Mouse (Mus musculus) kidney, postnatal 0 days (tissue): ENCODE results near the gene Scn9a. TPM values are rescaled to one million over a fixed set of nuclear protein-coding genes. Genes with fewer than 3 reads are reported as not detected.

Experiments used
- ATAC-seq: fragments of 200-750 bp; cut with Nextera tagmentation; replicated peaks from 2 replicates; pipeline ENCODE4 v1.8.0; 2017; ENCODE audit warnings: low read depth, moderate number of reproducible peaks, moderate TSS enrichment, moderate library complexity; ENCODE audit not compliant: low FRiP score
- DNase-seq: peaks from one replicate; pipeline ENCODE4 v3.0.0-alpha.2; 2016; ENCODE audit warnings: low spot score
- H3K27ac ChIP-seq: fragments of 300-500 bp; sonication (generic); 2 replicates; pipeline ENCODE4 v1.5.1; 2014; ENCODE audit warnings: mild to moderate bottlenecking
- H3K27me3 ChIP-seq: fragments of 300-500 bp; sonication (generic); 2 replicates; pipeline ENCODE4 v1.6.1; 2014; ENCODE audit warnings: low read length, mixed read lengths; ENCODE audit not compliant: insufficient read depth
- H3K36me3 ChIP-seq: fragments of 300-500 bp; sonication (generic); 2 replicates; pipeline ENCODE4 v1.6.1; 2014; ENCODE audit warnings: low read length, mixed read lengths; ENCODE audit not compliant: insufficient read depth
- H3K4me1 ChIP-seq: fragments of 300-500 bp; sonication (generic); replicated peaks from 2 replicates; pipeline ENCODE4 v1.6.1; 2014; ENCODE audit warnings: antibody characterized with exemption, low read length, mixed read lengths; ENCODE audit not compliant: insufficient read depth
- H3K4me2 ChIP-seq: fragments of 300-500 bp; sonication (generic); 2 replicates; pipeline ENCODE4 v1.6.1; 2014; ENCODE audit warnings: mild to moderate bottlenecking, low read length, moderate library complexity, mixed read lengths
- H3K4me3 ChIP-seq: fragments of 300-500 bp; sonication (generic); replicated peaks from 2 replicates; pipeline ENCODE4 v1.5.1; 2014; ENCODE audit warnings: low read depth, low read length
- H3K9ac ChIP-seq: fragments of 300-500 bp; sonication (generic); 2 replicates; pipeline ENCODE4 v1.6.1; 2014; ENCODE audit warnings: low read depth, low read length
- H3K9me3 ChIP-seq: fragments of 300-500 bp; sonication (generic); replicated peaks from 2 replicates; pipeline ENCODE4 v1.6.1; 2016; ENCODE audit warnings: low read length, inconsistent platforms, mixed read lengths
- CTCF ChIP-seq: IDR thresholded peaks from 2 replicates; pipeline ENCODE4 v1.5.1; 2016; ENCODE audit warnings: antibody characterized with exemption, low read depth, mild to moderate bottlenecking, moderate library complexity
- WGBS: fragments of 180-500 bp; shearing (Covaris S2); extraction: QIAGEN DNeasy Blood & Tissue Kit; methylation state at CpG from one replicate; pipeline ENCODE4 v1.1.7; 2014; 5-methylcytosine and 5-hydroxymethylcytosine counted together
- polyA plus RNA-seq: library from polyadenylated mRNA; unstranded; fragments of >200 nt; fragmentation: Nextera tagmentation; extraction: Ambion mirVana; gene quantifications from 2 replicates; pipeline ENCODE4 v1.2.1, GENCODE M21; 2015

Scn9a gene
- 0.40 and 0.57 TPM in 2 replicates for polyA plus RNA-seq

DNA sequence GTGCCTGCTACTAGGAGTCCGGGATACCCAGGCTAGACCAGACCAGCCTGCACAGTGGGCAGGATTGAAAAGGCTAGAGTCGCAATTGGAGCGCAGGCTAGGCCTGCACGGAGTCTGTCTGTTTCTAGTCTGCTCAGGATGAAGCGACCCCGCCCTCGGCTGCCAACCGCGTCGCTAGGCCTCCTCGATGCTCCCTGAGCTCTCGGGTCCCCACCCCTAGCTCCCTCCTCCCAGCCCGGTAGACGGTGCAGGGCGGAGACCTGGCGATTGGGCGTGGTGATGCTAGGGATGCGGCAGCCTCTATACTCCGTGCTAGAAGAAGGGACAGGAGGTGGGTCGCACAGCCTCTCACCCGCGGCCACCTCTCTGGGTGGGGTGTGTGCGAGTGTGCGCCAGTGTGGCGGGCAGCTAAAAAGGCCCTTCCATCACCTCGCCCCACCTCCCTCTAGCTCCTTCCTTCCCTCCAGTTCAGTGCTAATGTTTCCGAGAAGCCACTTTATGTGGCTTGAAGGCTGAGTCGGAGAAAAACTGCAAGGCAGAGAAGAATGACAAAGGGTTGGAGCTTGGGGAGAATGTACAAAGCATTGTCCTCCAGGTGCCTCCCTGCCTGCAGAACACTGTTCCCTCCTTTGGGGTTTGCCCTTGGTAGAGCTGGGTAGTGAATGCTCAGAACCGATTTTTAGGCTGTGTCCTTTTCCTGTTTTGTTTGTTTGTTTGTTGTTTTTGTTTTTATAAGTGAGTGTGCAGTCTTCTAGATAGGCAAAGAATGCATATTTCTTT is at the start of gene Scn9a:
TSS of gene Scn9a (minus strand) at position 383 of the 780 bp plus-strand sequence.
- ATAC-seq (peak; percentile 79), DNase-seq (peak; percentile 29)
- no peak for TF ChIP-seq CTCF
- peaks cover 5% of the 10 kb centered on the region; the same call in 1 of the 2 replicates for H3K27me3 ChIP-seq
- peak within 1 kb of the TSS; percentile 31 for H3K4me3 ChIP-seq
- no peak within 1 kb of the TSS for H3K27ac ChIP-seq
- WGBS = 3% methylated on average over 29 of the region's 29 CpGs
- H3K9me3 ChIP-seq = no peaks in the 10 kb centered on the region
- no peak within 1 kb of the TSS for H3K9ac ChIP-seq
- no peaks in the 10 kb centered on the region for H3K4me1 ChIP-seq
- no peaks in the 10 kb centered on the region for H3K36me3 ChIP-seq
- peak within 1 kb of the TSS; percentile 54 for H3K4me2 ChIP-seq

DNA sequence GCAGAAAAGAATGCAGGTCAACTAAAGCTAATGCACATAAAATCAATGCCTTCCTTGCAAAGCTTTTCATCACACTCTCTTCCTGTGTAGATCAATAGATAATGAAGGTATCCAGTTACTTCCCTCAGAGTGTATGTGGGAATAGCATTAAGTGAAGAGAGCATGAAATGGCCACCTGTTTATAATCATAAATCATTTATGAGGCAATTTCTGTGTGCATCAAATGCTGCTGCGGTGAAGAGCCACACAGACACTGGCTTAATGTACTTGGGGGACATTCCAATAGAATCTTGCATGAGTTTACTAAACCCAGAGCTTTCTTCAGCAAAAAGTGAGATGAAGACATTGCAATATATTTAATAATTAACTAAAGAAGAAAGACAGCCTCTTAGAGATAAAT is 27.2 kb upstream of the Scn9a start:
- WGBS = 69% methylated on average over 1 of the region's 1 CpGs
- H3K9me3 ChIP-seq = no peaks in the 10 kb centered on the region
- no peaks in the 10 kb centered on the region for H3K27me3 ChIP-seq
- no peaks in the 10 kb centered on the region for H3K4me1 ChIP-seq
- no peak for TF ChIP-seq CTCF
- H3K9ac ChIP-seq = no peak overlapping the region
- no peaks in the 10 kb centered on the region for H3K36me3 ChIP-seq
- no peak overlapping the region for H3K27ac ChIP-seq
- ATAC-seq (no peak), DNase-seq (no peak)
- H3K4me2 ChIP-seq = no peak overlapping the region
- H3K4me3 ChIP-seq = no peak overlapping the region

DNA sequence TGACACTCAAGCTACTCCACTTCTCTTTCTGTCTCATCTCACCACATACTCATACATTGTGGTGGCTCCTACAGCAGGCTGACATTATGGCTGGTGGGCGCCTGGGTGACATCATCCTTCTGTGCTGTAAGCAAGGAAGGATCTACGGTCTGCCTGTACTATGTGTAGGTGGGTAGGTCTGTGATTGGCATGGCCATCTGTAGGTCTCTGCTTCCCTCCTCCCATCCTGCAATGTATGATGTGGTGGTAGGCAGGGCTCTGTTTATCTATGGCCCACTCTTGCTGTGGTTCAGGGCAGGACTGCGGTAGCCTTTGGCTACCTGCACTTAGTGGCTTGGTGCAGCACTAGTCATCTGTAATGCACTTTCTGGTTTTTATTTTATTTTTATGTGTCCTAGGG is 21.7 kb upstream of the Scn9a start:
- H3K4me2 ChIP-seq = no peak overlapping the region
- no peak for TF ChIP-seq CTCF
- ATAC-seq (no peak), DNase-seq (no peak)
- H3K9me3 ChIP-seq = no peaks in the 10 kb centered on the region
- H3K36me3 ChIP-seq = no peaks in the 10 kb centered on the region
- H3K9ac ChIP-seq = no peak overlapping the region
- 91% methylated on average over 3 of the region's 3 CpGs for WGBS
- H3K4me3 ChIP-seq = no peak overlapping the region
- no peaks in the 10 kb centered on the region for H3K4me1 ChIP-seq
- H3K27ac ChIP-seq = no peak overlapping the region
- H3K27me3 ChIP-seq = no peaks in the 10 kb centered on the region

DNA sequence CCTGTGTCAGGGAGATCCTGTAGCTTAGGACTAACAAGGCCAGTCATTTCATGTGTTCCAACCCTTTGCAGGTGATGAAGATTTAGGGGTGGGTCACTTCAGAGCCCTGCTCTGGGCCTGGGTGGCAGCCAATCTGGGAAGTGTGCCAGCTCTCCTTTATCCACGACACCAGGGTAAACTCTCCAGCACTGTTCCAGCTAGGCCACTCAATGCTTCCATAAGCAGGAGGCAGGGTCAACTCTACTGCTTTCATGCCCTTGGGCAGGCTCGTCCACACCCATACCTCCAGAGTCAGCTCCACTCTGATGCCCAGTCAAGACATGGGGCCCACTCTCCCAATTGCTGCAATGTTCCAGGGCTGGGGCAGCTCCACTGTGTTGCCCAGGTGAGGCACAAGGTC is 20.7 kb upstream of the Scn9a start:
- Histone ChIP-seq H3K9ac (no peak overlapping the region), H3K4me3 (no peak overlapping the region), H3K27me3 (no peaks in the 10 kb centered on the region), H3K9me3 (no peaks in the 10 kb centered on the region), H3K27ac (no peak overlapping the region), H3K4me2 (no peak overlapping the region), H3K4me1 (no peaks in the 10 kb centered on the region), H3K36me3 (no peaks in the 10 kb centered on the region)
- no peak for TF ChIP-seq CTCF
- no peak for DNase-seq
- 0 out of 2 replicates have a peak, but pooled peaks have one; percentile 5 for ATAC-seq
- 58% methylated on average over 2 of the region's 2 CpGs for WGBS

DNA sequence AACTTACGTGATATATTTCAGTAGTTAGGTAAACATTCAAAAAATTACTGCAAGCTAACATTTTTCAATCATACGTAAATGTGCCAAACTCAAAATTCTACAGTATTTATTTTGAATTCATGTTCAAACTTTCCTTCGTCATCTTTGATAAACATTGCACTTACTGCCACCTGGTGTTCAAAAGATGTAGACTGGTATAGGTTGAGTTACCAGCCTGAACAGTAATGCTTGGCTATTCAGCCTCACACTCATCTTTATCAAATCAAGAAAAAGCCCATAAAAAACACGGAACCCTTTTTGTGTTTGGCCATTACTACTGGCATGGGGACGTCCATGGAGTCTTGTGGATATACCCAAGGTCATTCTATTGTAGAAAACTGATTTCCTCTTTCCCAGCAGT is 9.6 kb upstream of the Scn9a start:
- peak; percentile 64 for DNase-seq
- Histone ChIP-seq H3K4me1 (no peaks in the 10 kb centered on the region), H3K27me3 (no peaks in the 10 kb centered on the region), H3K4me3 (no peak overlapping the region), H3K9me3 (no peaks in the 10 kb centered on the region), H3K9ac (no peak overlapping the region), H3K27ac (no peak overlapping the region), H3K4me2 (no peak overlapping the region), H3K36me3 (no peaks in the 10 kb centered on the region)
- ATAC-seq = no peak
- TF ChIP-seq CTCF = peak; percentile 74
- WGBS = 24% methylated on average over 5 of the region's 5 CpGs

DNA sequence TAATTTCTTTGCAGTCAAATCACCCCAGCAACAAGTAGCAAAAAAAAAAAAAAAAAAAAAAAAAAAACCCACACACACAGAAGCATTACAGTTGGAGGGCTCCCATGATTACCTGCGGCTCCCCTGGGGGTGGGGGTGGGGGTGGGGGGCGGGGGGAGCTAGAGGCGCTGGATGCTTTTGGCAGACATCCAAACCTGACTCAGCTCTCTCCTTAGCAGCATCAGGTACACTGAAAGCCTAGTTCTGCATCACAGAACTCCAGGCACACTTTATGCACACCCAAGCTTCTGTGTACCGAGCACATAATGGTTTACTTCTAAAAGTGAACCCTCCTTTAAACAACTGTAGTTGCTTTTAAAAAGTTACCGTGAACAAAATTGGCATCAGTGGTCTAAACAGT is 2.0 kb downstream of the Scn9a start:
- Histone ChIP-seq H3K36me3 (no peaks in the 10 kb centered on the region), H3K4me1 (no peaks in the 10 kb centered on the region), H3K4me3 (no peak overlapping the region), H3K27ac (no peak overlapping the region), H3K27me3 (peaks cover 5% of the 10 kb centered on the region; the same call in 1 of the 2 replicates), H3K4me2 (no peak overlapping the region), H3K9ac (no peak overlapping the region), H3K9me3 (no peaks in the 10 kb centered on the region)
- no peak for DNase-seq
- ATAC-seq = 0 out of 2 replicates have a peak, but pooled peaks have one; percentile 40
- no peak for TF ChIP-seq CTCF
- WGBS = 18% methylated on average over 5 of the region's 5 CpGs

DNA sequence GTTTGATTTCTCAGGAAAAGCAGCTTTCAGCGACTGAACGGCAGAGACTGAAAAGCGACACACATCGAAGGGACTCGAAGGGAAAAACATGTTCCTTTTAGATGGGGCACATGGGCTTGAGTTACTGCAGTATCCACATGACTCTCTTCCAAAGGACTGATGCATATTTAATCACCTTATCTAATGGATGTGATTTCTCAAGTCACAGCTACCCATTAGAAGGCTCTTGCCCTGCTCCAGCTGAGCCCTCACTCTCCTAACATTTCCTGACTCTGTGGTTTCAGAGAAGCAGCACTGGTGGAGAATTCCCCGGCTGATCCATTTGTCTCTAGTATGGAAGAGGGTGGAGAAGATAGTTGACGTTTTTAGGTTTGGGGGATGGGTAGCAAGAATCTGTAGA is 23.7 kb downstream of the Scn9a start:
- DNase-seq (no peak), ATAC-seq (no peak)
- Histone ChIP-seq H3K36me3 (no peaks in the 10 kb centered on the region), H3K4me3 (no peak overlapping the region), H3K9ac (no peak overlapping the region), H3K4me1 (no peaks in the 10 kb centered on the region), H3K27me3 (no peaks in the 10 kb centered on the region), H3K4me2 (no peak overlapping the region), H3K9me3 (no peaks in the 10 kb centered on the region), H3K27ac (no peak overlapping the region)
- TF ChIP-seq CTCF = no peak
- 63% methylated on average over 7 of the region's 7 CpGs for WGBS
